Mouse (Mus musculus) liver, adult 2 months (tissue): ENCODE measurements around the gene Mbnl1.

Source experiments
- CTCF ChIP-seq: fragments of 200-500 bp; IDR thresholded peaks from 2 replicates; pipeline ENCODE4 v1.5.1; 2011; ENCODE audit warnings: low read depth, low read length, control low read depth
- POLR2A ChIP-seq: fragments of 200-500 bp; IDR thresholded peaks from 2 replicates; pipeline ENCODE4 v1.6.1; 2011; ENCODE audit warnings: low read length, control low read depth; ENCODE audit not compliant: insufficient read depth; ENCODE audit errors: extremely low read depth

DNA sequence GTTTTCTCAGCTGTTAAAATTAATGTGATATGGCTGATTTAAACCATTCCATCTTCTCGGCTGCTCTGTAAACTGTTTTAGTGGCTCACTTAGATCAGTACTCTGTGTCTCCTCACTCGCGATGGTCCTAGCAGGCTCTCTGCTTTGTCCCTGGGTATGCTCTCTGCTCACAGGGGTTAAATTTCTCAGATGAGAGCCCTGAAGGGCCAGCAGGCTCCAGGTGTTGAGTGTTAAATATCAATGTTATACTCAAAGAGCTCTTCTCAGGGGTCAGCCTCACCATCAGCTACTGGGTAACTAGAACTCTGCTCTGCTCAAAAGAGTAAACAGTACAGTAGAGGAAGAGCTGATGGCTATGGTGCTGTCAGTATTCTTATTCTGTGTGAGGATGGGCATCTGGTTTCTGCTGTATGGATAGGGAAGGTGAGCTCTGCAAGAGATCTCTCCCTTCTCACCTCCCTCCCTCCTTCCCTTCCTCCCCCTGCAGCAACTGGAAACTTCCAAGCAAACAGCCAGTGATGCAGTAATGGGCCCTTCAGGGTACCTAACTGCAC lies 44.7 kb downstream of the Mbnl1 start:
- TF ChIP-seq POLR2A (no peak), CTCF (no peak)
